Mouse (Mus musculus): ENCODE measurements around the gene Il16. TPM values are rescaled to one million over a fixed set of nuclear protein-coding genes. Genes with fewer than 3 reads are reported as not detected.

The Il16 gene
- polyA plus RNA-seq, 1 experiment from 2014 or later = 1.2 TPM

DNA sequence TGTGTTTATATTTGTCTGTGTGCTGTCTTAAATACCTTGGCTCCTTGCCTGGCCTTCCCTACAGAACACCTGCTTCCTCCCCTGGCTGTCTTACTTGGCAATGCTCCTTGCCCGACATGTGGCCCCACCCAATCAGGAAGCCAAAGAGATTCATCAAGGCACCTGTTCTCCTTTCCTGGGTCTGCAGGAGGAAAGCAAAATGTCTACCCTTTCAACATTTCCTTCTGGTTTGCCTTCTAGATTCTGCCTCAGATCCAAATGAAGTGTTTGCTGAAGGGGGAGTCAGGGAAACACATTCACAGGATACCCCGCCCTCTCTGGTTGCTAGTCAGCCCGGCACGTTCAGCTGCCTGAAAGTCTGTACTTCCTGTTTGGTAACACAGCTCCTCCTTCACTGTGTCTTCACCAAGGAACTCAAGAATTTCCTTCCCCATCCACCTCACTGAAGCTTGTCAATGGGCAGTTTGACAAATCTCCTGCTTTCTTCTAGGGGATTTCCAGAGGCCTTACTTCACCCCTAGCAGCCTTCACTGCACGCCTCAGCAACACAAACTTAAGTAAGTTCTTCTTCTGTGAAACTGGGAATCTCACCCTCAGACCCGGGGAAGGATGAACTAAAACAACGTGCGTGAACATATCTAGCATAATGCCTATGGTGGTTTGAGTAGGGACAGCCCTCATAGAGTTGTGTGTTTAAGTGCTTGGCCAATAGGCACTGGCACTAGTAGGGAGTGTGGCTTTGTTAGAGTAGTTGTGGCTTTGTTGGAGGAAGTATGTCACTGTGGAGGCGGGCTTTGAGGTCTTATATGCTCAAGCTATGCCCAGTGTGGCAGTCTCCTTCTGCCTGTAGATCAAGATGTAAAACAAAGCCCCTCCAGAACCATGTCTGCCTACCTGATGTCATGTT, 86.1 kb downstream of the Il16 start:
- DNase-seq (ENCODE audit: low spot score) = no peak
- Histone ChIP-seq H3K36me3 (replicated peaks; ENCODE audit: control insufficient read depth, insufficient read depth) (no peaks in the 10 kb centered on the region), H3K9ac (no peak overlapping the region), H3K4me3 (replicated peaks; ENCODE audit: low read length) (no peak overlapping the region), H3K27ac (no peak overlapping the region), H3K4me2 (replicated peaks) (no peak overlapping the region), H3K9me3 (ENCODE audit: control insufficient read depth, low read length) (0 out of 2 replicates have a peak, but pooled peaks cover 3% of the 10 kb centered on the region), H3K4me1 (replicated peaks; ENCODE audit: control insufficient read depth, insufficient read depth, low read length) (no peaks in the 10 kb centered on the region), H3K27me3 (ENCODE audit: control insufficient read depth, insufficient read depth, low read length) (no peaks in the 10 kb centered on the region)
- WGBS = 91% methylated on average over 9 of the region's 9 CpGs
- ATAC-seq (ENCODE audit: low FRiP score) = no peak

- no peak for ATAC-seq (ENCODE audit: low FRiP score)
- Histone ChIP-seq H3K4me1 (replicated peaks; ENCODE audit: control insufficient read depth, insufficient read depth, low read length) (no peaks in the 10 kb centered on the region), H3K9me3 (ENCODE audit: control insufficient read depth, low read length) (0 out of 2 replicates have a peak, but pooled peaks cover 3% of the 10 kb centered on the region), H3K4me3 (replicated peaks; ENCODE audit: low read length) (no peak overlapping the region), H3K9ac (no peak overlapping the region), H3K4me2 (replicated peaks) (no peak overlapping the region), H3K27me3 (ENCODE audit: control insufficient read depth, insufficient read depth, low read length) (no peaks in the 10 kb centered on the region), H3K36me3 (replicated peaks; ENCODE audit: control insufficient read depth, insufficient read depth) (no peaks in the 10 kb centered on the region), H3K27ac (no peak overlapping the region)
- 68% methylated on average over 1 of the region's 1 CpGs for WGBS
- no peak for DNase-seq (ENCODE audit: low spot score)
Observed at GRCm38 (mm10) chr7:83658716-83659115, 86.8 kb downstream of the Il16 start.

DNA sequence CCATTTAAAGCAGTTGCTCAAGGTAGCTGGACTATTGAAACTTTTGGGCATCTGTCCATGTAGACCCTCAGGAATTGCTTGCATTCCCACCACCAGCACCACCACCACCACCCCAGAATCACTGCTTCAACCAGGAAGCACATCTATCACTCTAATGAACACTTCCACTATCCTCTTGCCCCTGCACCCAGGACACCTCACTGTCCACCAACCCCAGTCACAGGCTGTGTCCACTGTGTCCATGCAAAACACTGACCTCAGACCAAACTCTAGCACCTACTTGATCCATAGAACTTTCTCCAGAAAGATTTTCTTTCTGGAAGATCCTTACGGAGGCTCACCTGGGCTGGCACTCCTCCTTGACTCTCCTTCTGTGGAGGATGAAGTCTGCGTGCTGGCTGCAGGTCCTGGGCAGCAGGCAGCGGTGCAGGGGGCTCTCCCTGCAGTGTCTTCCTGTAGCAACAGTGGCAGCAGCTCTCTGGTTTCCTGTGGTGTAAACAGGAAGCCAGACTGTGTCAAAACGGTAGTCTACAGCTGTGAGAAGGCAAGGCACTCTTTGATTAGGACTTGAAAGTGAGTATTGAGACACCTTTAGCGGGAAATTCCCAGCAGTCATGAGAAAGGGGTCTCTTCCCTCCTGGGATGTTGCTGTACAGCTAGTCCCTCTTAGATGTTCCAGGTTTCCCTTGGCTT, 90.4 kb downstream of the Il16 start:
- Histone ChIP-seq H3K36me3 (replicated peaks; ENCODE audit: control insufficient read depth, insufficient read depth) (no peaks in the 10 kb centered on the region), H3K4me3 (replicated peaks; ENCODE audit: low read length) (no peak overlapping the region), H3K4me2 (replicated peaks) (no peak overlapping the region), H3K9me3 (ENCODE audit: control insufficient read depth, low read length) (0 out of 2 replicates have a peak, but pooled peaks cover 3% of the 10 kb centered on the region), H3K27ac (no peak overlapping the region), H3K27me3 (ENCODE audit: control insufficient read depth, insufficient read depth, low read length) (no peaks in the 10 kb centered on the region), H3K4me1 (replicated peaks; ENCODE audit: control insufficient read depth, insufficient read depth, low read length) (no peaks in the 10 kb centered on the region), H3K9ac (no peak overlapping the region)
- DNase-seq (ENCODE audit: low spot score) (no peak), ATAC-seq (ENCODE audit: low FRiP score) (no peak)
- WGBS = 72% methylated on average over 5 of the region's 5 CpGs

DNA sequence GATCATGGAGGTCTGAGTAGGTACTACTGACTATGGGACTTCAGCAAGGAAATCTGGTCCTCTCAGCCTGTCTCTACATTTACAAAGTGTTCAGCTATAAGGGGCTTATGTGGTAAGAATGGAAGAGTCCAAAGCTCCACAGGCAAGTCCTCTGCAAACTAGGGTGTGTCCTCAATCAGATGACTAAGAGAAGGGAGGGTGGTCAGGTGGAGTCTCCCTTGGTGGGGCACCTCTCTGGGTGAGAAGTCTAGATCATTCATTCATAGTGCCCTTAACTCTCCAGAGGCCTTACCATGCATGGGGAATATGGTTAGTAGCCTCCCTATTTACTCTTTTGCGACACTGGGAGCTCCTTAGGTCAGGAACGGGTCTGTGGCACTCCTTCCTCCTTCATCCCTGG, 91.3 kb downstream of the Il16 start:
- 91% methylated on average over 2 of the region's 2 CpGs for WGBS
- Histone ChIP-seq H3K36me3 (replicated peaks; ENCODE audit: control insufficient read depth, insufficient read depth) (no peaks in the 10 kb centered on the region), H3K4me2 (replicated peaks) (no peak overlapping the region), H3K4me1 (replicated peaks; ENCODE audit: control insufficient read depth, insufficient read depth, low read length) (no peaks in the 10 kb centered on the region), H3K4me3 (replicated peaks; ENCODE audit: low read length) (no peak overlapping the region), H3K27ac (no peak overlapping the region), H3K9ac (no peak overlapping the region), H3K27me3 (ENCODE audit: control insufficient read depth, insufficient read depth, low read length) (no peaks in the 10 kb centered on the region), H3K9me3 (ENCODE audit: control insufficient read depth, low read length) (0 out of 2 replicates have a peak, but pooled peaks cover 3% of the 10 kb centered on the region)
- ATAC-seq (ENCODE audit: low FRiP score) (no peak), DNase-seq (ENCODE audit: low spot score) (no peak)

- WGBS = 92% methylated on average over 2 of the region's 2 CpGs
- Histone ChIP-seq H3K9me3 (ENCODE audit: control insufficient read depth, low read length) (0 out of 2 replicates have a peak, but pooled peaks cover 3% of the 10 kb centered on the region), H3K27ac (no peak overlapping the region), H3K36me3 (replicated peaks; ENCODE audit: control insufficient read depth, insufficient read depth) (no peaks in the 10 kb centered on the region), H3K4me3 (replicated peaks; ENCODE audit: low read length) (no peak overlapping the region), H3K9ac (no peak overlapping the region), H3K4me2 (replicated peaks) (no peak overlapping the region), H3K4me1 (replicated peaks; ENCODE audit: control insufficient read depth, insufficient read depth, low read length) (no peaks in the 10 kb centered on the region), H3K27me3 (ENCODE audit: control insufficient read depth, insufficient read depth, low read length) (no peaks in the 10 kb centered on the region)
- DNase-seq (ENCODE audit: low spot score) (no peak), ATAC-seq (ENCODE audit: low FRiP score) (no peak)
Observed at GRCm38 (mm10) chr7:83653605-83654051, 91.9 kb downstream of the Il16 start.

- H3K36me3 ChIP-seq (replicated peaks; ENCODE audit: control insufficient read depth, insufficient read depth) = no peaks in the 10 kb centered on the region
- no peak overlapping the region for H3K4me3 ChIP-seq (replicated peaks; ENCODE audit: low read length)
- no peaks in the 10 kb centered on the region for H3K9me3 ChIP-seq (ENCODE audit: control insufficient read depth, low read length)
- no peaks in the 10 kb centered on the region for H3K27me3 ChIP-seq (ENCODE audit: control insufficient read depth, insufficient read depth, low read length)
- no peak overlapping the region for H3K27ac ChIP-seq
- ATAC-seq (ENCODE audit: low FRiP score) = no peak
- WGBS = 83% methylated on average over 5 of the region's 5 CpGs
- H3K4me2 ChIP-seq (replicated peaks) = no peak overlapping the region
- H3K9ac ChIP-seq = no peak overlapping the region
- H3K4me1 ChIP-seq (replicated peaks; ENCODE audit: control insufficient read depth, insufficient read depth, low read length) = no peaks in the 10 kb centered on the region
- no peak for DNase-seq (ENCODE audit: low spot score)
Observed at GRCm38 (mm10) chr7:83652498-83652897, 93.0 kb downstream of the Il16 start.

GRCm38 (mm10) chr7:83650638-83651037, 94.9 kb downstream of the Il16 start:
- Histone ChIP-seq H3K9ac (no peak overlapping the region), H3K9me3 (ENCODE audit: control insufficient read depth, low read length) (no peaks in the 10 kb centered on the region), H3K36me3 (replicated peaks; ENCODE audit: control insufficient read depth, insufficient read depth) (no peaks in the 10 kb centered on the region), H3K27me3 (ENCODE audit: control insufficient read depth, insufficient read depth, low read length) (no peaks in the 10 kb centered on the region), H3K4me2 (replicated peaks) (no peak overlapping the region), H3K4me3 (replicated peaks; ENCODE audit: low read length) (no peak overlapping the region), H3K4me1 (replicated peaks; ENCODE audit: control insufficient read depth, insufficient read depth, low read length) (no peaks in the 10 kb centered on the region), H3K27ac (no peak overlapping the region)
- no peak for DNase-seq (ENCODE audit: low spot score)
- ATAC-seq (ENCODE audit: low FRiP score) = no peak
- WGBS = 90% methylated on average over 5 of the region's 5 CpGs

DNA sequence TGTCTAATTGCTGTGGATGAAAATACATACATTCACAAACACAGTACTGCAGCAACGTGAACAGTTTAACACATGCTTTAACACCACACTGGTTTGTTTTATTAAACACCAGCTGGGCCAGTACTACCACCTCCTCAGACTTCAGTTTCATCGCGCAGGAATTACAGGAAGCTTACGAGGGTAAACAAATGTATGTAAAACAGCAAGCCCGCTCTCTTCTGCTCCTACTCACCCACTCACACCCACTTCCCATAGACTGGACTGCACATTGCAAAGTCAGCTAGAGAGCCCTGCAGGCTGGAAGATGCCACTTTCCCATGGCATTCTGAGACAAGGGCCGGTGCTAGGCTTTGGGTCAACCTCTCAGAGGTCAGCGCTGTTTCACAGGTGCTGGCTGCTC, 96.7 kb downstream of the Il16 start:
- 80% methylated on average over 7 of the region's 7 CpGs for WGBS

DNA sequence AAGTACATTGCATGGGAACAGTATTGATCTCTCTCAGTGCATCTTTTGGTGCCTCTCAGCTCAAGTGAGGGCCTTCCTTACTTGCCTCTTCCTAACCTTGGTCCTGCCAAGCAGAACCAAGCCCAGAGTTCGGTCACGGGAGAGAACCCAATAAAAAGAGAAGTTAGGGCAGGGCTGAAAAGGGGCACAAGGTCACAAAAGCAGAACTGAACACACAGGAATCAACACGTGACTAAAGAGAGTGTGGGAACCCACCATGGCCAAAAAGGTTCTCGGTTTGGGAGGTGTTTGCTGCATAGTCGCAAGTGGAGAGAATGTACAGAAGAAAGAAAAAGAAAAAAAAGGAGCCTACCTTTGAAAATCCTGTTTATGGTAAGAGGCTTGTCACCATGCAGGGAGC, 100.0 kb downstream of the Il16 start:
- Histone ChIP-seq H3K4me3 (replicated peaks; ENCODE audit: low read length) (no peak overlapping the region), H3K27ac (no peak overlapping the region), H3K9me3 (ENCODE audit: control insufficient read depth, low read length) (no peaks in the 10 kb centered on the region), H3K4me1 (replicated peaks; ENCODE audit: control insufficient read depth, insufficient read depth, low read length) (no peaks in the 10 kb centered on the region), H3K4me2 (replicated peaks) (no peak overlapping the region), H3K9ac (no peak overlapping the region), H3K27me3 (ENCODE audit: control insufficient read depth, insufficient read depth, low read length) (no peaks in the 10 kb centered on the region), H3K36me3 (replicated peaks; ENCODE audit: control insufficient read depth, insufficient read depth) (no peaks in the 10 kb centered on the region)
- no peak for ATAC-seq (ENCODE audit: low FRiP score)
- no peak for DNase-seq (ENCODE audit: low spot score)
- WGBS = 70% methylated on average over 5 of the region's 5 CpGs

More for the DNA sequence above, 96.7 kb downstream of the Il16 start:
- DNase-seq (ENCODE audit: low spot score) (no peak), ATAC-seq (ENCODE audit: low FRiP score) (no peak)
- Histone ChIP-seq H3K4me3 (replicated peaks; ENCODE audit: low read length) (no peak overlapping the region), H3K27ac (no peak overlapping the region), H3K36me3 (replicated peaks; ENCODE audit: control insufficient read depth, insufficient read depth) (no peaks in the 10 kb centered on the region), H3K4me1 (replicated peaks; ENCODE audit: control insufficient read depth, insufficient read depth, low read length) (no peaks in the 10 kb centered on the region), H3K9ac (no peak overlapping the region), H3K9me3 (ENCODE audit: control insufficient read depth, low read length) (no peaks in the 10 kb centered on the region), H3K4me2 (replicated peaks) (no peak overlapping the region), H3K27me3 (ENCODE audit: control insufficient read depth, insufficient read depth, low read length) (no peaks in the 10 kb centered on the region)

All from hindbrain, embryonic 14.5 days (tissue).